Mouse (Mus musculus): ENCODE measurements around the gene Vill. TPM values are rescaled to one million over a fixed set of nuclear protein-coding genes. Genes with fewer than 3 reads are reported as not detected.

Gene Vill
- polyA plus RNA-seq, 1 experiment, result not detected

- Histone ChIP-seq H3K4me3 (replicated peaks) (no peak overlapping the region), H3K4me1 (ENCODE audit: control insufficient read depth) (peaks cover 28% of the 10 kb centered on the region), H3K36me3 (ENCODE audit: control insufficient read depth) (no peaks in the 10 kb centered on the region), H3K9me3 (ENCODE audit: control insufficient read depth, low read length) (no peaks in the 10 kb centered on the region), H3K27me3 (ENCODE audit: control insufficient read depth) (peaks cover 30% of the 10 kb centered on the region)
- TF ChIP-seq GATA1 (IDR thresholded peaks at IDR 0.05; ENCODE audit: low read length) (no peak), TAL1 (IDR thresholded peaks at IDR 0.05; ENCODE audit: low read length) (no peak)
These were observed 1.4 kb upstream of the Vill start for GRCm38 (mm10) chr9:119051158-119051557.

DNA sequence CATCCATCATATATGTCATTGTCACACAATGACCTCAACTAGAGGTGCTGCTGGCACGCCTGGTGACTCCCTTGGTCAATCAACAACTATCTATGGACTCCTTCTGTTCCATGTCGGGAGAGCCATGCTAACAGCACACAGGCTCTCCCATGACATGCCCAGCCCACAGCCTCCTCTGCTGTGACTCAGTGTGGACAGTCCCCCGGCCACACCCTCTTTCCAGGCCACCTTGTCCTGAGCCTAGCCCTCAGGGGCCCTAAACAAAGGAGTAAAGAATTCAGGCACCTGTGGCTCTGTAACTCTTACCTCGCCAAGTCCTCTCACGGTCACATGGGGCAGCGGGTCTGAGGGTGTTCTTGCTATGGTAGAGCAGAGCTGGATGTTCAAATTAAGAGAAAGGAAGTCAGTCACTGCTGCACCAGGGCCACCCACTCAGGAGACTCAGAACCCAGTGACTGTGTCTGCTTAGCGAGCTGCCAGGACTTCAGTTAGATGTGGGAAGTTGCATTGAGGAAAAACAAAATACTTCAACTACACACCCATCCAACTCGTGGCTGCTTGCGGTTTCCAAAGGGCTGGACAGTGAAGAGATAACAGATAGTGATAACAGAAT is 1.5 kb downstream of the Vill start:
- no peak overlapping the region for H3K4me3 ChIP-seq (replicated peaks)
- no peaks in the 10 kb centered on the region for H3K36me3 ChIP-seq (ENCODE audit: control insufficient read depth)
- no peaks in the 10 kb centered on the region for H3K9me3 ChIP-seq (ENCODE audit: control insufficient read depth, low read length)
- H3K4me1 ChIP-seq (ENCODE audit: control insufficient read depth), result peaks cover 5% of the 10 kb centered on the region
- TF ChIP-seq TAL1 (IDR thresholded peaks at IDR 0.05; ENCODE audit: low read length), result no peak
- no peak for TF ChIP-seq GATA1 (IDR thresholded peaks at IDR 0.05; ENCODE audit: low read length)
- peaks cover 30% of the 10 kb centered on the region for H3K27me3 ChIP-seq (ENCODE audit: control insufficient read depth)

- no peaks in the 10 kb centered on the region for H3K36me3 ChIP-seq (ENCODE audit: control insufficient read depth)
- no peak for TF ChIP-seq TAL1 (IDR thresholded peaks at IDR 0.05; ENCODE audit: low read length)
- no peak for TF ChIP-seq GATA1 (IDR thresholded peaks at IDR 0.05; ENCODE audit: low read length)
- no peak overlapping the region for H3K4me3 ChIP-seq (replicated peaks)
- H3K27me3 ChIP-seq (ENCODE audit: control insufficient read depth), result peaks cover 30% of the 10 kb centered on the region
- H3K4me1 ChIP-seq (ENCODE audit: control insufficient read depth), result no peaks in the 10 kb centered on the region; the same call in none of the 2 replicates
- H3K9me3 ChIP-seq (ENCODE audit: control insufficient read depth, low read length), result no peaks in the 10 kb centered on the region
These were observed 2.8 kb downstream of the Vill start for GRCm38 (mm10) chr9:119055336-119055735.

DNA sequence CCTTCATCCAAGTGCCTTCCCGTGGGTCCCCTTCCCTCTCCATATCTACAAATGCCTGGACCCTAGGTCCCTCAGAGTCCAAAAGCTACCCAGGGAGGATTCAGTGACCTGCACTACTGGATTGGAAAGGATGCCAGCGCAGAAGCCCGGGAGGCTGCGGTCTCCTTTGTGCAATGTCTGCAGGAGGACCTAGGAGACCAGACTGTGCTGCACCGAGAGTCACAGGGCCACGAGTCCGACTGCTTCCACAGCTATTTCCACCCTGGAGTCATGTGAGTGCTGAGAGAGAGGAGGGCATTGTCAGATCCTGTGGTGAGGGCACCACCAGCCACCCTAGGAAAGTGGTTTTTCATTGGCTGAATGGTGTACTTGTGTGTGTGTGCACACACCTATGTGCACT is 5.7 kb downstream of the Vill start:
- H3K27me3 ChIP-seq (ENCODE audit: control insufficient read depth), result peaks cover 11% of the 10 kb centered on the region
- H3K4me1 ChIP-seq (ENCODE audit: control insufficient read depth), result no peaks in the 10 kb centered on the region; the same call in 1 of the 2 replicates
- TF ChIP-seq GATA1 (IDR thresholded peaks at IDR 0.05; ENCODE audit: low read length) (no peak), TAL1 (IDR thresholded peaks at IDR 0.05; ENCODE audit: low read length) (no peak)
- H3K4me3 ChIP-seq (replicated peaks), result no peak overlapping the region
- no peaks in the 10 kb centered on the region for H3K36me3 ChIP-seq (ENCODE audit: control insufficient read depth)
- no peaks in the 10 kb centered on the region for H3K9me3 ChIP-seq (ENCODE audit: control insufficient read depth, low read length)

- Histone ChIP-seq H3K4me3 (replicated peaks) (no peak overlapping the region), H3K4me1 (ENCODE audit: control insufficient read depth) (no peaks in the 10 kb centered on the region; the same call in none of the 2 replicates), H3K27me3 (ENCODE audit: control insufficient read depth) (no peaks in the 10 kb centered on the region; the same call in 1 of the 2 replicates), H3K9me3 (ENCODE audit: control insufficient read depth, low read length) (no peaks in the 10 kb centered on the region), H3K36me3 (ENCODE audit: control insufficient read depth) (no peaks in the 10 kb centered on the region)
- TF ChIP-seq GATA1 (IDR thresholded peaks at IDR 0.05; ENCODE audit: low read length), result no peak
- TF ChIP-seq TAL1 (IDR thresholded peaks at IDR 0.05; ENCODE audit: low read length), result no peak
These were observed 8.1 kb downstream of the Vill start for GRCm38 (mm10) chr9:119060701-119061100.

GRCm38 (mm10) chr9:119063036-119063644 is 10.6 kb downstream of the Vill start:
- no peaks in the 10 kb centered on the region; the same call in 1 of the 2 replicates for H3K27me3 ChIP-seq (ENCODE audit: control insufficient read depth)
- H3K36me3 ChIP-seq (ENCODE audit: control insufficient read depth), result no peaks in the 10 kb centered on the region
- H3K4me3 ChIP-seq (replicated peaks), result no peak overlapping the region
- no peaks in the 10 kb centered on the region for H3K9me3 ChIP-seq (ENCODE audit: control insufficient read depth, low read length)
- H3K4me1 ChIP-seq (ENCODE audit: control insufficient read depth), result no peaks in the 10 kb centered on the region; the same call in none of the 2 replicates
- no peak for TF ChIP-seq GATA1 (IDR thresholded peaks at IDR 0.05; ENCODE audit: low read length)
- no peak for TF ChIP-seq TAL1 (IDR thresholded peaks at IDR 0.05; ENCODE audit: low read length)

GRCm38 (mm10) chr9:119064296-119064695 is 11.7 kb downstream of the Vill start:
- H3K36me3 ChIP-seq (ENCODE audit: control insufficient read depth), result no peaks in the 10 kb centered on the region
- H3K9me3 ChIP-seq (ENCODE audit: control insufficient read depth, low read length), result no peaks in the 10 kb centered on the region
- no peak overlapping the region for H3K4me3 ChIP-seq (replicated peaks)
- no peaks in the 10 kb centered on the region; the same call in none of the 2 replicates for H3K4me1 ChIP-seq (ENCODE audit: control insufficient read depth)
- H3K27me3 ChIP-seq (ENCODE audit: control insufficient read depth), result no peaks in the 10 kb centered on the region; the same call in 1 of the 2 replicates
- TF ChIP-seq GATA1 (IDR thresholded peaks at IDR 0.05; ENCODE audit: low read length), result no peak
- no peak for TF ChIP-seq TAL1 (IDR thresholded peaks at IDR 0.05; ENCODE audit: low read length)

DNA sequence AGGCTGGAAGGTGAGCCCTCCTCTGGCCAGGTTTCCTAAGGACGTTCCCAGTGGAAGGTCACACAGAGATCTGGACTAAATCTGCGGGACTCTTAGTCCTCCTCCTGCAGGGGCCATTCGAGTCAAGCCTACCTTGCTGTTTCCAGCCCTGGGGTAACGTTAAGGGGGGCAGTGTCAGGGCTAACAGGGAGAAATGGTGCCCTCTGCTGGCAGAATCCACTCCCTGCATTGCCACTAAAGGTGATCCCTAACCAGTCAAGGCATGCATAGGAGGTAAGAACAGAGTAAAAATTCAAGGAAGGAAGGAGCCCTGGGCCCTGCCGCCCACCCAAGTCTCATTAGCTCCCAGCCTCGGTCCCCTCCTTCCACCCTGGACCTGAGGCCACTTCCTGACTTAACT is 15.0 kb downstream of the Vill start:
- H3K9me3 ChIP-seq (ENCODE audit: control insufficient read depth, low read length), result no peaks in the 10 kb centered on the region
- H3K36me3 ChIP-seq (ENCODE audit: control insufficient read depth), result no peaks in the 10 kb centered on the region
- TF ChIP-seq GATA1 (IDR thresholded peaks at IDR 0.05; ENCODE audit: low read length) (no peak), TAL1 (IDR thresholded peaks at IDR 0.05; ENCODE audit: low read length) (no peak)
- H3K4me3 ChIP-seq (replicated peaks), result no peak overlapping the region
- no peaks in the 10 kb centered on the region; the same call in 1 of the 2 replicates for H3K27me3 ChIP-seq (ENCODE audit: control insufficient read depth)
- H3K4me1 ChIP-seq (ENCODE audit: control insufficient read depth), result no peaks in the 10 kb centered on the region; the same call in none of the 2 replicates

DNA sequence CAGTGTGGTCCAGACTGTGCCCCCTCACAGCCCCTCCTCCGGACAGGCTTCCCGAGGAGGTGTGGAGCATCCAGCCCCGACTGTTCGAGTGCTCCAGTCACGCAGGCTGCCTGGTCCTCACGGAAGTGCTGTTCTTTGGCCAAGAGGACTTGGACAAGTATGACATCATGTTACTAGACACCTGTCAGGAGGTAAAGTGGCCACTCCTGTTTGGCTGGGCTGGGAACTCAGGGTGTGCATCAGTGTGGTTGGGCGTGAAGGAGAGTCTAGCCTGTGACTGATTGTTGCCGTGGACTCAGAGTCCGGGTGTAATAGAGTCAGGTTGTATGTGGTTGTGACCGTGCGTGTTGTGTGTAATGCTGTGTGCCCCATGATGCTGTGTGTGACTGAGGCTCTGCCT is 15.7 kb downstream of the Vill start:
- H3K9me3 ChIP-seq (ENCODE audit: control insufficient read depth, low read length), result no peaks in the 10 kb centered on the region
- no peaks in the 10 kb centered on the region; the same call in none of the 2 replicates for H3K4me1 ChIP-seq (ENCODE audit: control insufficient read depth)
- TF ChIP-seq GATA1 (IDR thresholded peaks at IDR 0.05; ENCODE audit: low read length), result no peak
- no peak for TF ChIP-seq TAL1 (IDR thresholded peaks at IDR 0.05; ENCODE audit: low read length)
- no peak overlapping the region for H3K4me3 ChIP-seq (replicated peaks)
- no peaks in the 10 kb centered on the region for H3K36me3 ChIP-seq (ENCODE audit: control insufficient read depth)
- no peaks in the 10 kb centered on the region; the same call in 1 of the 2 replicates for H3K27me3 ChIP-seq (ENCODE audit: control insufficient read depth)

Data from erythroblast, embryonic 14.5 days (primary cell).